Mouse (Mus musculus) ovary, adult 2 months (tissue): ENCODE measurements around the gene Draxin. TPM values are rescaled to one million over a fixed set of nuclear protein-coding genes. Genes with fewer than 3 reads are reported as not detected.

Source experiments
- polyA plus RNA-seq: library from polyadenylated mRNA; depleted of rRNA; stranded (reverse); fragments of >200 nt; gene quantifications from 2 replicates; pipeline ENCODE4 v1.2.3, GENCODE M21; 2012; rRNA removed

Draxin gene
- polyA plus RNA-seq = 0.47 and 0.78 TPM in 2 replicates

GRCm38 (mm10) chr4:148130561-148131413, at the start of gene Draxin:
Gene Draxin (minus strand): TSS chr4:148130698.

GRCm38 (mm10) chr4:148160436-148161390, 30.2 kb upstream of the Draxin start, which contains the start of the genes Fbxo44 and Fbxo2:
Gene Fbxo44 (minus strand): TSS chr4:148160482.
Gene Fbxo2 (plus strand): TSS chr4:148160621.

GRCm38 (mm10) chr4:148151267-148152168, 21.0 kb upstream of the Draxin start, which contains the start of gene Fbxo6:
Gene Fbxo6 (minus strand): TSS chr4:148152140.

GRCm38 (mm10) chr4:148130133-148130532, 365 bp downstream of the Draxin start, which contains the start of gene Mad2l2:
Gene Mad2l2 (plus strand): TSS chr4:148130384.

GRCm38 (mm10) chr4:148087907-148088527, 42.5 kb downstream of the Draxin start, which contains the start of gene Agtrap:
Gene Agtrap (minus strand): TSS chr4:148088031.

Other genes with a start within 250 kb of the Draxin start
- 42.5 and 48.6 TPM in 2 replicates for gene Mfn2, start 226.0 kb downstream of the Draxin start, polyA plus RNA-seq
- gene Plod1, start 193.9 kb downstream of the Draxin start, polyA plus RNA-seq = 58.8 and 82.3 TPM in 2 replicates
- 135 and 150 TPM in 2 replicates for gene 2510039O18Rik, start 189.8 kb downstream of the Draxin start, polyA plus RNA-seq
- not detected in 2 replicates for gene Nppb, start 144.9 kb downstream of the Draxin start, polyA plus RNA-seq
- gene Nppa, start 130.0 kb downstream of the Draxin start, polyA plus RNA-seq = 0.26 TPM in 1 of 2 replicates, not detected in the other
- 13.8 and 14.0 TPM in 2 replicates for gene Clcn6, start 91.9 kb downstream of the Draxin start, polyA plus RNA-seq
- gene Mthfr, start 91.6 kb downstream of the Draxin start, polyA plus RNA-seq = 48.6 and 54.9 TPM in 2 replicates
- 54.8 and 69.8 TPM in 2 replicates for gene Agtrap, start 42.7 kb downstream of the Draxin start, polyA plus RNA-seq
- gene Mad2l2, start 314 bp downstream of the Draxin start, polyA plus RNA-seq = 37.3 and 40.0 TPM in 2 replicates
- gene Fbxo6, start 21.4 kb upstream of the Draxin start, polyA plus RNA-seq = 52.9 and 61.3 TPM in 2 replicates
- 19.0 and 25.0 TPM in 2 replicates for gene Fbxo44, start 29.8 kb upstream of the Draxin start, polyA plus RNA-seq
- 2.0 and 2.7 TPM in 2 replicates for gene Fbxo2, start 29.9 kb upstream of the Draxin start, polyA plus RNA-seq
- gene Disp3, start 157.3 kb upstream of the Draxin start, polyA plus RNA-seq = 0.09 and 0.17 TPM in 2 replicates